Mouse (Mus musculus) lung, postnatal 0 days (tissue): Measurements from ENCODE around the gene Ap4b1. TPM values are rescaled to one million over a fixed set of nuclear protein-coding genes. Genes with fewer than 3 reads are reported as not detected.

ENCODE experiments used
- ATAC-seq: fragments of 200-750 bp; cut with Nextera tagmentation; 2 replicates; pipeline ENCODE4 v1.8.0; 2017; ENCODE audit warnings: moderate library complexity
- DNase-seq: peaks from one replicate; pipeline ENCODE4 v3.0.0-alpha.2; 2016; ENCODE audit warnings: low spot score
- H3K27ac ChIP-seq: fragments of 300-500 bp; sonication (generic); 2 replicates; pipeline ENCODE4 v1.5.1; 2014; ENCODE audit warnings: antibody characterized with exemption, mild to moderate bottlenecking, low read length, mixed read lengths
- H3K27me3 ChIP-seq: fragments of 300-500 bp; sonication (generic); replicated peaks from 2 replicates; pipeline ENCODE4 v1.6.1; 2014; ENCODE audit warnings: low read length, mixed read lengths; ENCODE audit not compliant: insufficient read depth
- H3K36me3 ChIP-seq: fragments of 300-500 bp; sonication (generic); 2 replicates; pipeline ENCODE4 v1.6.1; 2014; ENCODE audit warnings: low read length, mixed read lengths; ENCODE audit not compliant: insufficient read depth
- H3K4me1 ChIP-seq: fragments of 300-500 bp; sonication (generic); 2 replicates; pipeline ENCODE4 v1.6.1; 2014; ENCODE audit warnings: antibody characterized with exemption, low read depth, low read length, mixed read lengths; ENCODE audit not compliant: insufficient read depth
- H3K4me2 ChIP-seq: fragments of 300-500 bp; sonication (generic); replicated peaks from 2 replicates; pipeline ENCODE4 v1.6.1; 2014; ENCODE audit warnings: low read depth, mild to moderate bottlenecking, low read length, moderate library complexity, mixed read lengths
- H3K4me3 ChIP-seq: fragments of 300-500 bp; sonication (generic); 2 replicates; pipeline ENCODE4 v1.5.1; 2014; ENCODE audit warnings: low read depth, low read length
- H3K9ac ChIP-seq: fragments of 300-500 bp; sonication (generic); replicated peaks from 2 replicates; pipeline ENCODE4 v1.6.1; 2014; ENCODE audit warnings: low read depth, mild to moderate bottlenecking
- H3K9me3 ChIP-seq: fragments of 300-500 bp; sonication (generic); 2 replicates; pipeline ENCODE4 v1.6.1; 2016; ENCODE audit warnings: low read length, mixed read lengths
- CTCF ChIP-seq: IDR thresholded peaks from 2 replicates; pipeline ENCODE4 v1.5.1; 2016; ENCODE audit warnings: antibody characterized with exemption, mild to moderate bottlenecking
- EP300 ChIP-seq: IDR thresholded peaks from 2 replicates; pipeline ENCODE4 v1.6.1; 2016; ENCODE audit warnings: antibody characterized with exemption, mild to moderate bottlenecking, control low read depth
- WGBS: fragments of 180-500 bp; shearing (Covaris S2); extraction: QIAGEN DNeasy Blood & Tissue Kit; methylation state at CpG from one replicate; pipeline ENCODE4 v1.1.7; 2014; 5-methylcytosine and 5-hydroxymethylcytosine counted together
- polyA plus RNA-seq: library from polyadenylated mRNA; unstranded; fragments of >200 nt; fragmentation: Nextera tagmentation; extraction: Ambion mirVana; gene quantifications from 2 replicates; pipeline ENCODE4 v1.2.1, GENCODE M21; 2015

Gene Ap4b1
- polyA plus RNA-seq, 1 experiment from 2014 or later: 16.3 TPM

- WGBS: 89% methylated on average over 5 of the region's 5 CpGs
- TF ChIP-seq CTCF (no peak), EP300 (no peak)
- ATAC-seq (no peak), DNase-seq (no peak)
- H3K9me3 ChIP-seq: no peaks in the 10 kb centered on the region
- H3K9ac ChIP-seq: no peak overlapping the region
- H3K27me3 ChIP-seq: no peaks in the 10 kb centered on the region
- no peaks in the 10 kb centered on the region for H3K4me1 ChIP-seq
- H3K36me3 ChIP-seq: no peaks in the 10 kb centered on the region
- H3K27ac ChIP-seq: no peak overlapping the region
- H3K4me3 ChIP-seq: no peak overlapping the region
- H3K4me2 ChIP-seq: no peak overlapping the region
Observed at GRCm38 (mm10) chr3:103867424-103867971, 58.2 kb downstream of the Ap4b1 start.

DNA sequence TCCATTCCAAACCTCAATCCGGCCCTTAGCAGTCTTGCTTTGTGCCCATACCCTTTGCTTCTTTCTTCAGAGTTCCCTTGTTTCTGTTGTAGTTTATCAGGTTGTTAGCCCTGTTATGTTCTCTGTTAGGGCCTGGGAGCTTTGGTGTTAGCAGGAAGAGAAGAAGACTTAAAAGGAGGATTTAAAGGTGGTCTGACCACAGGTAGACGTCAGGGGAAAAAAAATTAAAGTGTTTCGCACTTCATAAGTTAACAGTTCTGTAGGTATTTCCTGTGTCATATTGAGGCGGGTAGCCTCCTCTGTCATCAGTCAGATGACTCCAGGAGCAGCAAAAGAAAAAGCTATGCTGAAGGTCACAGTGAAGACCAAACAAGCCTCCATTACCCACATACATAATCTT, 58.7 kb downstream of the Ap4b1 start:
- 57% methylated on average over 4 of the region's 4 CpGs for WGBS
- Histone ChIP-seq H3K36me3 (no peaks in the 10 kb centered on the region), H3K27me3 (no peaks in the 10 kb centered on the region), H3K4me1 (no peaks in the 10 kb centered on the region), H3K4me3 (no peak overlapping the region), H3K9me3 (no peaks in the 10 kb centered on the region), H3K9ac (no peak overlapping the region), H3K27ac (no peak overlapping the region), H3K4me2 (no peak overlapping the region)
- ATAC-seq: no peak
- TF ChIP-seq CTCF (no peak), EP300 (no peak)
- DNase-seq: no peak

Other genes with a start within 250 kb of the Ap4b1 start
- gene Syt6, start 234.3 kb upstream of the Ap4b1 start, polyA plus RNA-seq: 2.3 and 2.9 TPM in 2 replicates
- 0.15 and 0.35 TPM in 2 replicates for gene Atg4a-ps, start 163.5 kb upstream of the Ap4b1 start, polyA plus RNA-seq
- gene Olfml3, start 71.5 kb upstream of the Ap4b1 start, polyA plus RNA-seq: 98.3 and 105 TPM in 2 replicates
- gene Gm10964, start 70.2 kb upstream of the Ap4b1 start, polyA plus RNA-seq: not detected in 2 replicates
- gene Hipk1, start 18.0 kb upstream of the Ap4b1 start, polyA plus RNA-seq: 13.8 and 14.1 TPM in 2 replicates
- 15.6 and 18.0 TPM in 2 replicates for gene Dclre1b, start 76 bp upstream of the Ap4b1 start, polyA plus RNA-seq
- 0.31 TPM in 1 of 2 replicates, not detected in the other for gene Gm43064, start 53 bp downstream of the Ap4b1 start, polyA plus RNA-seq
- 0.31 and 0.88 TPM in 2 replicates for gene Bcl2l15, start 23.1 kb downstream of the Ap4b1 start, polyA plus RNA-seq
- gene Ptpn22, start 50.3 kb downstream of the Ap4b1 start, polyA plus RNA-seq: 1.5 and 2.4 TPM in 2 replicates
- 10.4 and 10.9 TPM in 2 replicates for gene Rsbn1, start 104.6 kb downstream of the Ap4b1 start, polyA plus RNA-seq
- gene Phtf1, start 158.6 kb downstream of the Ap4b1 start, polyA plus RNA-seq: 14.5 and 18.2 TPM in 2 replicates